Mouse (Mus musculus) embryo, embryonic 11.5 days (tissue): Measurements from ENCODE around the gene 2610301B20Rik.
A peak's percentile ranks its signal among the peaks of the same experiment; 100 is the strongest.
"Not testable (repeated sequence)": the region's sequence is repeated elsewhere in the genome, so short reads cannot be mapped to it uniquely, and the experiment has no call there.

Source experiments
- DNase-seq: peaks from one replicate; pipeline ENCODE4 v3.0.0-alpha.2; 2012; ENCODE audit warnings: low read depth, low spot score

2610301B20Rik gene

DNA sequence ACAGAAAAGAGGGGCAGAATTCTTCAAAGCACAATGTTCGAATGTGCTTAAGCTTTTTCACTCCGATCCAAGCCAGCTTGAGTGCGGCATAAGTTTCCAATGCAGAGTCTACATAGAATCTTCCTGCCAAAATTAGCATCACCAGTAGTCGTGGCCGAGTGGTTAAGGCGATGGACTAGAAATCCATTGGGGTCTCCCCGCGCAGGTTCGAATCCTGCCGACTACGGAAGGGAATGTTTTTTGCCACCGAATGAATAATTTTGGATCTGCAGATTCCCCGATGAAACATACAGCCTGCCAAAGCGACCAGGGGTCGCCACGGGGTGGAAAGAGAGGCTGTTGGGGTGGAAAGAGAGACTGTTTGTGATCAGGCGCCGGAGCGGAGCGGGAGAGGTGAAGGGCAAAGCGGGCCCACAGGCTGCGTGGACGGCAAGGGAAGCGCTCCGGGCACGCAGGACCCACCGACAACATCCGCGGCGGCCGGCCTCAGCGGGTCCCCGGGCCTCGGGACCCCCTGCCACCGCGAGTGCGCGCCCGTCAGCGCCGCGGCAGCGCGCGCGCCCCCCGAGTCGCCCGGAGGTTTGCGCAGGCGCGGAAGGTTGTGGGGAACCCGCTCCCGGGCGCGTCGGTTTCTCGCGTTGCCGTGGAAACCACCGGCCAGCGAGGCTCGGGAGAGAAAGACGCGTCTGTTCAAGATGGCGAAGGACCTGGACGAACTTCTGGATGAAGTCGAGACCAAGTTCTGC lies at the start of gene 2610301B20Rik:
Gene 2610301B20Rik (plus strand): TSS at position 579 of the 746 bp plus-strand sequence.
- peak; percentile 89 for DNase-seq

DNA sequence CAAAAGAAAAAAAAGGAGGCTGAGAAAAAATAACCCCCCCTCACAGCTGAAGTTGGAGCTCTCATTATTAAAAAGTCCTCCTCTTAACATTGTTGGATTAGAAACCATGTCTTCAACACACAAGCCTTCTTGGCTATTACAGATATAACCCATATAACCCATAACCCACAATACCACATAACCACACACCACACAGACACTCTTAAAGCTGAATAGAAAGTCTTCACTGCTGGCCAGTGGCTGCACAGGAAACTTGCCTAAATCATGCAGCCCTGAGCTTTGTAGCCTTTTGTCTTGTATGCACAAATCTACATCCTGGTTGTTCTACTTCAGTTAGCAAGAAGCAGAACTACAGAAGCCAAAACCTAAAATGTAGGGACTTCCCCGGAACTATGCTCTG lies 41.0 kb upstream of the 2610301B20Rik start:
- DNase-seq, result no peak

GRCm38 (mm10) chr4:10835252-10836051 lies 38.8 kb upstream of the 2610301B20Rik start:
- peak; percentile 23 for DNase-seq

- DNase-seq, result no peak
Observed at GRCm38 (mm10) chr4:10845848-10846247, 28.4 kb upstream of the 2610301B20Rik start.

GRCm38 (mm10) chr4:10849812-10850211 lies 24.5 kb upstream of the 2610301B20Rik start:
- no peak for DNase-seq

GRCm38 (mm10) chr4:10851013-10851412 lies 23.3 kb upstream of the 2610301B20Rik start:
- DNase-seq, result no peak

GRCm38 (mm10) chr4:10859174-10859573 lies 15.1 kb upstream of the 2610301B20Rik start:
- DNase-seq, result no peak

DNA sequence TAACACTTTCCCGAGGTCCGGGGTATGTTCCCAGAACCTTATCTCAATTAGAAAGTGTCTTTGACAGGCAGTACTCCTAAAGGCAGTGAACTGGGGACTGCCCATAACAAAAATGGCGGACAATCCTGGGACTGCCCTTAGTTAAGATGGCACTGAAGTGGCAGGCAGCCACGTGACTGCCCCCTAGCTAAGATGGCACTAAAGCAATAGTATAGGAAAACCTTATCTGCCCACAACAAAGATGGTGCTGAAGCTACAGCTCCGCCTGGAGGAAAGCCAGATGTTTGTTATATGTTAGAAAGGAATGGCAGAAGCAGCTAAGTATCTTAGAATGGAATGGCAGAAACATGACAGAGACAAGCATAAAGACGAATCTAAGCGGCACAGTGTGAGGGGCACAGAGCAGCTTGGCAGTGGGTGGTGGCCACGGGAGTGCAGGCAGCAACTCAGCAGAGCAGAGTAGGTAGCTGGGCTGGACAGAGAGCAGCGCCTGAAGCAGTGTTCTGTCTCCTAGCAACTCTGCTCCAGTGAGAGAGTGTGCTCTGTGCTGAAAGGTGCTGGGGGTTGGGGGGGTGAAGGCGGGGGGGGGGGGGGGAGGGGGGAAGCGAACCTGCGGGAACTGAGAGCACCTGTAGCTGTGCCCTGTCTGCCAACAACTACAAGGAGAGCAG lies 14.3 kb upstream of the 2610301B20Rik start:
- no peak for DNase-seq

DNA sequence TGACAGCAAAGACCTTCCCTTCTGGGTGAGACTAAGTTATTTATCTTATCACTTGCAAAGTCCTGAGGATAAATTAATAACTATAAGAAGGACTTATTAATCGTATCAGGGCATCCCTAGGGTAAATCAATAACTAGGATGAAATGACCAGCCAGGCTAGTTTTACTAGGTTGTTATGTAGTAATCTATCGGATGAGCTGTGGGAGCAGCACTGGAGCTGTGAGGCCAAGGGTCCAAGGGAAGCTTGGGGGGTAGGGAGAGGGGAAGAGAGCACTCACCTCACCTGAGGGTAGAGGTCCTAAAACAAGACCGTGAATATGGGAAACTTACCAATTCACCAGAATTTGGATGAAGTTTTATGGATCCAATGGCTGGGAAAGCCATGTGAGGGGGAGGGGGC lies 13.5 kb upstream of the 2610301B20Rik start:
- no peak for DNase-seq

GRCm38 (mm10) chr4:10862882-10863281 lies 11.4 kb upstream of the 2610301B20Rik start:
- DNase-seq, result not testable (repeated sequence)

DNA sequence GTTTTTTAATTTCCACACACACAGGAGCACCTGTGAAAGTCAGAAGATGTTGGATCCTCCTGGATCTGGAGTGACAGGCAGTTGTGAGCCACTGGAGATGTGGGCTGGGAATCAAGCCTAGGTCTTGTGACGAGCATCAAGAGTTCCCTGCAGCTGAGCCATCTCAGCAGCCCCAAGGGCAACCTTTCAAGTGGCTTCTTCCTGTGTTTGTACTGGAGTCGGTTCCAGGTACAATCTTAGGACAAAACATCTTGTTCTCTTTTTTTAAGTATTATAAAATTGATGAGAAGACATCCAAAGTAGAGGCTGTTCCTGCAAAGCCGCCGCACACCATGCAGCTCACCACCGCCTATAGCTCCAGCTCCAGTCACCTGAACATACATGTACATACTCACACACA lies 2.1 kb upstream of the 2610301B20Rik start:
- DNase-seq, result no peak

DNA sequence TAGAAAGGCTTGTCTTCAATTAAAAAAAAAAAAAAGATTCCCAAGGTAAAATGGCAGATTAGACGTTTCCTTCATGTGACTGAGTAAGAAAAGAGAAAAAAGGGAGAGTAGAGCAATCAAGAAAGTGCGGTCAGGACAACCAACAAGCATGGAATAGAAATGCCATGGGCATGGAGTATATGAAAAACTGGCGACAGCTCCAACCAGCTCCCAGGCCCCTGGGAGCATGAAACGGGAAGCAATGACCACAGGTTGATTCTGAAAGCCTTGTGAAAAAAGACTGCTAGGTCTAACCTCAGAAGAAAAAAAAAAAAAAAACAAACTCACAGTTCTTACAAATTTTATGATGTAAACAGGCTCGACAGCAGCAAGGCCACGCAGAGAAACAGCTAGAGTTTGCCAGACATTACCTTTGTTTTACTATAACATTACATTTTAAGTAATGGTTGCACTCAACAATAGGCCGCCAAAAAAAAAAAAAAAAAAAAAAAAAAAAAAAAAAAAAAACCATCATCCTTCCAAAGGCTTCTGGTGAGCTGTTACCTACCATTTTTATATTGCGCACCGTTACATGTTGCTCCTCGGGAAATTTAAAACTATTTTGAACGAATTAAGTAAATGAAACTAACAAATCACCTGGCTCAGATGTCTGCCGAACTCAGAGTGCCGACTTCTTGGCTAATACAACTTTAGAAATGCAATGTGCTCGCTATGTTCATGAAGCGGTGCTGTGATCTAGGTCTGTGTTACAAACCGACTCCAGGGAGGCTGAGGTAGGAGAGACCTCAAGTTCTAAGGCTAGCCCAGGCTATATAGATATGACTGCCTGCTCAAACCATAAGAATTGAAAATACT lies 1.4 kb upstream of the 2610301B20Rik start:
- no peak for DNase-seq

DNA sequence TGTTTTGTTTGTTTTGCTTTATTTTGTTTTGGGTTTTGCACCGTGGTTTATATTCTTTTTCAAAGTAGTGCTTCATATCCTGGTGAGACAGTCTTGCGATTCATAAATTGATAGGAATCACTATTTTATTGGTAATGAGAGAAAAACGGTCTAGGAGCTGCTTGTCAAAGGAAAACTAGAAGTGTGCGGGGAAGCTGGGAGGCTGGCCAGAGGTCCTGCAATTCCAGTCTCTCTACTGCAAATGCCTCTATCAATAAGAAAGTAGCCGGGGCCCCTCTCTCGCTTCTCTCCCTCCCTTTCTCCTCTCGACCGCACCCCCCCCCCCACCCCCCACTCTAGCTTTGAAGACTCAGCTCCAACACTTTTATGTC lies 764 bp upstream of the 2610301B20Rik start:
- DNase-seq, result no peak

GRCm38 (mm10) chr4:10874718-10875121 lies 422 bp downstream of the 2610301B20Rik start:
- DNase-seq, result peak; percentile 49

- DNase-seq, result no peak
Observed at GRCm38 (mm10) chr4:10875407-10875806, 1.1 kb downstream of the 2610301B20Rik start.

DNA sequence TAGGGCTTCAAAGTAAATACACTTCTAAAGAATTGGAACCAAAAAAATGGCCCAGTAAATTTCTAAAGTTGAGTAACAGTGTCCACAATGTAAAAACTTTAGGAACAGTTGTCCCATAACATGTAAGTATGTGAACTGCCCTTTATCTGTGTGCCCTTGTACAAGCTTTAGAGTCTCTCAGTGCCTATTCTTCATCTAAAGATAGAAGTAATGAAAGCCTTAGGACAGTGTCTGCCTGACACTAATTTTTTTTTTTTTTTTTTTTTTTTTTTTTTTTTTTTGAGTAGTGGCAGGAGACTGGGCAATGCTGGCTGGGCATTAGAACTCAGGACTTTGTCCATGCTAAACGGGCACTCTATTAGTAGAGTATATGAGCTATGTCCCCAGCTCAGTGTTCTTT lies 2.8 kb downstream of the 2610301B20Rik start:
- DNase-seq, result no peak

DNA sequence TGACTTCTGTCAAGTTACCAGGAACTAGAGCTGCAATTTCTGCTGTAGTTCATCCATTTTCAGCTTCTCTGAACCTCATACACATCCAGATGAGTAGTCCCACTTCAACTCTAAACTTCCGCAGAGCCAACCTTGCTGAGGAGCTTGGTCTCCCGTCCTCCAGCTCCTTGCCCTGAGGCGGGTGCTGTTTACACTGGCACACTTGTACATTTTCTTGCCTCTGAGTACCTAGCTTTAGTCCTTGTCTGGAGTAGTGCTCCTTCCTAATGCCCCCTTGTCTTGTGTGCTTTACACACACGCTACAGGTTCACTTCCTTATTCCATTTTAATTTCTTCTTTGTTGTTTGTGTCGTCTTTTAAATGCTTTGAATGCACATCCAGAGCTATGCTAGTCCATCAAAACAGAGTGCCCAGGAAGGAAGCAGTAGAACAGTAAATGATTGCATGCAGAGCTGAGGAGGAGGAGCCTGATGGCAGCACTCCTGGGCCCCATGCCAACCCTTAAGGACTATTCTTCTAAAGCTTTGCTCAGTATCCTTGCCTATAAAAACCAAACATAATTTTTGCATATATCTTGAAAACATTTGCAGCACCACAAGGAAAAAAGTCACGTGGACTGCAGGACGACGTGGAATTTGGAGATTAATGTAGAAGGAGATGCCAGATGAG lies 9.6 kb downstream of the 2610301B20Rik start:
- DNase-seq, result no peak

DNA sequence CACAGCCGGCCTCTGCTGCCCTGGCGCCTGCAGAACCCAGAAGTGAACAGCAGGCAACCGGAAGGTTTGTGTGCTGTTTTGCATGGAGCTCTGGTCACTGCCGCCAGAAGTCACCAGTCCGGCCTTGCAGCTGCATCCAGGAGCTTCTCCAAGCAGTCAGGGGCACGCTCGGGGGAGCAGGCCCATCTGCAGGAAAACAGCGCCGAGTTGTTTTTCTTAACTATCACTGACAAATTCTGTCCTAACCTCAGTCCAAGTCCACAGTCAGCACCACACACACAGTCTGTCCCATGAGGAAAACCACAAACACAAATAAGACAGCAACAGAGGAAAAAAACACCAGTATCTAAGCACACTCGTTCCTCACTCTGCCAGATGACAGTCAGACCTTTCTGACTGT lies 14.5 kb downstream of the 2610301B20Rik start:
- DNase-seq, result no peak

GRCm38 (mm10) chr4:10896262-10896661 lies 22.0 kb downstream of the 2610301B20Rik start:
- DNase-seq, result no peak

DNA sequence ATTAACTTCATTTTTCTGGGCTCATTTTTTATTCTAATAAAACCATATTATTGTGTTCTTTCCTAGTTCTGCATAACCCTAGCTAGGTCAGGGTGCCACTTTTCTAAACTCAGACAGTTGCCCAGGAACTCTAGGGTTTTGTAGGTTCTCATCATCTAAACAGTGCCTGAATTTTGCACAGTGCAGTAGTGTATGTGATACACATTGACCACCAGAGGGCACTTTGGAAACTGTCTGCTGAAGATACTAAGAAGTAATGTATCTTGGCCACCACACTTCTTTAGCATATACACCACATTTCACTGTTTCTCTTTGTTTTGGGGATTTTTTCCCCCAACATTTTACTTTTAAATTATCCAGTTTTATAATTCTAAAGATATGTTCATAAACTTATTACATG lies 22.6 kb downstream of the 2610301B20Rik start:
- no peak for DNase-seq
